Comparison of ENCODE assay signal across 15 mouse cellular contexts in genomic region chr16:24836550-24836949, GRCm38 (mm10).
DNase-seq lines count a peak whose midpoint lies in the region.
"Had no signal": no experiment of that assay in that cellular context is flagged by ENCODE, and none has a peak within 500 bp of the region (broad histone marks: within the 10 kb centered on the region; RNA-seq: fewer than 3 reads in every experiment).

No protein-coding gene starts in this region.

- peak; percentile 33 to 43 for DNase-seq in B cell, adult 2 months
- peak; percentile 29 for DNase-seq in CD4-positive, CD25-positive, alpha-beta regulatory T cell, adult 2 months (ENCODE audit: low read depth, low spot score)
- peak; percentile 59 for DNase-seq in induced T-regulatory cell, adult 2 months (ENCODE audit: low read depth)
- no peak for DNase-seq in layer of hippocampus, adult 8-10 months (ENCODE audit: low spot score in 2 of 2)
- DNase-seq in cerebellum, postnatal 36 days = no peak
- no peak for DNase-seq in ovary, postnatal 14 days (ENCODE audit: low spot score)
- DNase-seq: adrenal gland, adult 8-10 months; adrenal gland, postnatal 25 days; cerebellum, adult 11-12 months; cerebellum, adult 8-10 months; cerebellum, postnatal 10 days; gastrocnemius, postnatal 10 days; gastrocnemius, postnatal 36 days; heart, adult 2 months; kidney, adult 18-20 months had no signal

Comparison
In these comparisons a context has a peak if more than half of its experiments do, and no peak if none do; other contexts are left out.
1. DNase-seq: peak in B cell, adult 2 months (2 of 2), CD4-positive, CD25-positive, alpha-beta regulatory T cell, adult 2 months (single experiment) and induced T-regulatory cell, adult 2 months (single experiment); none in layer of hippocampus, adult 8-10 months (0 of 2), cerebellum, postnatal 36 days (0 of 2) and ovary, postnatal 14 days (single experiment).